Mouse (Mus musculus) adrenal gland, adult 2 months (tissue): ENCODE results near the gene Adamts8. TPM values are rescaled to one million over a fixed set of nuclear protein-coding genes. Genes with fewer than 3 reads are reported as not detected.

Experiments used
- DNase-seq: peaks from one replicate; pipeline ENCODE4 v3.0.0; 2021
- long read RNA-seq: library from polyadenylated mRNA; stranded (forward); transcript quantifications from one replicate; pipeline ENCODE4 v2.0.0, GENCODE M21; 2021
- polyA plus RNA-seq: library from polyadenylated mRNA; depleted of rRNA; stranded (reverse); fragments of >200 nt; gene quantifications from 2 replicates; pipeline ENCODE4 v1.2.3, GENCODE M21; 2012; rRNA removed
- total RNA-seq, 2 experiments: library from RNA; stranded (reverse); gene quantifications; 2 replicates each; pipeline ENCODE4 v1.2.3; 2021

Gene Adamts8
- total RNA-seq (under 1 TPM; 0.12 to 0.14 TPM), polyA plus RNA-seq (0.04 and 0.34 TPM in 2 replicates)
- long read RNA-seq, partial matches to known transcripts, result 0 of 1 reads
- long read RNA-seq, other reads (novel, unspliced or antisense), result 0 of 1 reads

GRCm38 (mm10) chr9:30942512-30943313 lies at the start of gene Adamts8:
Gene Adamts8 (plus strand): TSS chr9:30942562.
- peak; percentile 68 for DNase-seq

GRCm38 (mm10) chr9:30895618-30896017 lies 46.7 kb upstream of the Adamts8 start:
- peak; percentile 57 for DNase-seq

- peak; percentile 97 for DNase-seq
These were observed 45.6 kb upstream of the Adamts8 start for GRCm38 (mm10) chr9:30896752-30897151.

- peak; percentile 58 for DNase-seq
These were observed 45.2 kb upstream of the Adamts8 start for GRCm38 (mm10) chr9:30897169-30897568.

- DNase-seq, result no peak
These were observed 40.2 kb upstream of the Adamts8 start for GRCm38 (mm10) chr9:30902152-30902551.

GRCm38 (mm10) chr9:30902641-30903040 lies 39.7 kb upstream of the Adamts8 start:
- DNase-seq, result no peak

GRCm38 (mm10) chr9:30903266-30903665 lies 39.1 kb upstream of the Adamts8 start:
- DNase-seq, result peak; percentile 87

- DNase-seq, result peak; percentile 38
These were observed 36.5 kb upstream of the Adamts8 start for GRCm38 (mm10) chr9:30905861-30906260.

- no peak for DNase-seq
These were observed 35.9 kb upstream of the Adamts8 start for GRCm38 (mm10) chr9:30906426-30906825.

GRCm38 (mm10) chr9:30907677-30908295 lies 34.6 kb upstream of the Adamts8 start:
- no peak for DNase-seq

GRCm38 (mm10) chr9:30908296-30908690 lies 34.1 kb upstream of the Adamts8 start:
- DNase-seq, result no peak

- no peak for DNase-seq
These were observed 33.4 kb upstream of the Adamts8 start for GRCm38 (mm10) chr9:30908973-30909372.

GRCm38 (mm10) chr9:30910491-30910890 lies 31.9 kb upstream of the Adamts8 start:
- no peak for DNase-seq

GRCm38 (mm10) chr9:30912161-30912560 lies 30.2 kb upstream of the Adamts8 start:
- no peak for DNase-seq

- no peak for DNase-seq
These were observed 28.9 kb upstream of the Adamts8 start for GRCm38 (mm10) chr9:30913429-30913828.

GRCm38 (mm10) chr9:30914241-30914640 lies 28.1 kb upstream of the Adamts8 start:
- no peak for DNase-seq

- DNase-seq, result no peak
These were observed 25.9 kb upstream of the Adamts8 start for GRCm38 (mm10) chr9:30916266-30916968.

GRCm38 (mm10) chr9:30918466-30919356 lies 23.7 kb upstream of the Adamts8 start:
- DNase-seq, result no peak

- DNase-seq, result no peak
These were observed 22.7 kb upstream of the Adamts8 start for GRCm38 (mm10) chr9:30919686-30920085.

- DNase-seq, result no peak
These were observed 21.6 kb upstream of the Adamts8 start for GRCm38 (mm10) chr9:30920736-30921135.

GRCm38 (mm10) chr9:30921261-30922103 lies 20.9 kb upstream of the Adamts8 start:
- DNase-seq, result peak; percentile 41
